Mouse (Mus musculus): ENCODE measurements around the gene Fga.

- no peak for TF ChIP-seq ZC3H11A (IDR thresholded peaks at IDR 0.05; ENCODE audit: low read depth, low read length)
- no peak for TF ChIP-seq UBTF (IDR thresholded peaks at IDR 0.05; ENCODE audit: borderline replicate concordance, insufficient read depth, low read depth, low read length)
- TF ChIP-seq SIN3A (IDR thresholded peaks at IDR 0.05; ENCODE audit: low read length): no peak
- no peak for TF ChIP-seq USF1 (IDR thresholded peaks at IDR 0.05; ENCODE audit: low read depth, low read length)
- TF ChIP-seq ZMIZ1 (IDR thresholded peaks at IDR 0.05; ENCODE audit: low read depth, low read length): no peak
- no peak for TF ChIP-seq POLR2A (IDR thresholded peaks at IDR 0.05; ENCODE audit: control insufficient read depth in 1 of 2, insufficient read depth in 1 of 2, low read depth in 1 of 2, low read length in 2 of 2, poor library complexity in 1 of 2)
- TF ChIP-seq NRF1 (IDR thresholded peaks at IDR 0.05; ENCODE audit: insufficient read depth, low read depth, low read length, poor library complexity, severe bottlenecking): no peak
- TF ChIP-seq BHLHE40 (IDR thresholded peaks at IDR 0.05; ENCODE audit: borderline replicate concordance, low read depth, low read length): no peak
- no peak for TF ChIP-seq EP300 (IDR thresholded peaks at IDR 0.05; ENCODE audit: low read depth in 1 of 2, low read length in 2 of 2)
- TF ChIP-seq ELF1 (IDR thresholded peaks at IDR 0.05; ENCODE audit: low read depth, low read length): no peak
- no peak for TF ChIP-seq CTCF (IDR thresholded peaks at IDR 0.05 in 2 of 3, conservative IDR thresholded peaks at IDR 0.05 in 1 of 3; ENCODE audit: control insufficient read depth in 1 of 3, insufficient read depth in 1 of 3, low read depth in 2 of 3, low read length in 3 of 3, poor library complexity in 1 of 3, severe bottlenecking in 1 of 3)
- no peak for TF ChIP-seq CHD2 (IDR thresholded peaks at IDR 0.05; ENCODE audit: low read length)
Measured at GRCm38 (mm10) chr3:83003068-83003467, 22.8 kb upstream of the Fga start.

All from MEL (cell line).